Mouse (Mus musculus): ENCODE data around the gene 4930564D02Rik. TPM values are rescaled to one million over a fixed set of nuclear protein-coding genes. Genes with fewer than 3 reads are reported as not detected.

Gene 4930564D02Rik
- polyA plus RNA-seq, 1 experiment from 2014 or later, result not detected

GRCm38 (mm10) chr3:105061496-105061895 is 5.1 kb upstream of the 4930564D02Rik start:
- DNase-seq (no peak), ATAC-seq (no peak)
- H3K9me3 ChIP-seq (ENCODE audit: low read length), result no peaks in the 10 kb centered on the region
- no peak overlapping the region for H3K9ac ChIP-seq (replicated peaks)
- 0 out of 2 replicates have a peak, but pooled peaks cover 2% of the 10 kb centered on the region for H3K4me1 ChIP-seq (ENCODE audit: insufficient read depth)
- 66% methylated on average over 3 of the region's 3 CpGs for WGBS (ENCODE audit: insufficient replicate concordance)
- H3K27ac ChIP-seq (ENCODE audit: low read depth), result no peak overlapping the region
- H3K27me3 ChIP-seq (ENCODE audit: insufficient read depth, low read length), result 0 out of 2 replicates have a peak, but pooled peaks cover 3% of the 10 kb centered on the region
- no peak overlapping the region for H3K4me3 ChIP-seq (ENCODE audit: low read depth, low read length)
- no peak overlapping the region for H3K4me2 ChIP-seq (ENCODE audit: low read depth, low read length)
- no peak for TF ChIP-seq EP300 (IDR thresholded peaks at IDR 0.05; ENCODE audit: low read depth)
- no peak for TF ChIP-seq CTCF (IDR thresholded peaks at IDR 0.05; ENCODE audit: low read depth)
- H3K36me3 ChIP-seq (replicated peaks; ENCODE audit: insufficient read depth, low read length), result no peaks in the 10 kb centered on the region

DNA sequence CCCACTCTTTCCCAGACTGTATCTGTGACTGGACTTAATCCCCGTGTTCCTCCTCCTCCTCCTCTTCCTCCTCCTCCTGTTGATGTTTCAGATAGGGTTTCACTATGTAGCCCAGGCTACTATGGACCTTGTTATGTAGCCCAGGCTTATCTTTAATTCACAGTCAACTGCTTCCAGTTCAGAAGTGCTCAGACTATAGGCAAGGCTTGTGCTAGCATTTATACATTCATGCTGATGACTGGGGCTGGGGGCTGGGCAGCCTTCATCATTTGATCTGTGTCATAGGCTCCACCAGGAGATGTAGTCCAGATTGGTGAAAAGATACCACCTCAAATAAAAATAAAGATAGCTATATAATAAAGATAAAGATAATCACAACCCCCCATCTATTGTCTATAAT is 4.7 kb upstream of the 4930564D02Rik start:
- Histone ChIP-seq H3K4me1 (ENCODE audit: insufficient read depth) (0 out of 2 replicates have a peak, but pooled peaks cover 2% of the 10 kb centered on the region), H3K9ac (replicated peaks) (no peak overlapping the region), H3K4me3 (ENCODE audit: low read depth, low read length) (no peak overlapping the region), H3K27ac (ENCODE audit: low read depth) (no peak overlapping the region), H3K4me2 (ENCODE audit: low read depth, low read length) (no peak overlapping the region), H3K9me3 (ENCODE audit: low read length) (no peaks in the 10 kb centered on the region), H3K36me3 (replicated peaks; ENCODE audit: insufficient read depth, low read length) (no peaks in the 10 kb centered on the region), H3K27me3 (ENCODE audit: insufficient read depth, low read length) (0 out of 2 replicates have a peak, but pooled peaks cover 3% of the 10 kb centered on the region)
- ATAC-seq (no peak), DNase-seq (no peak)
- TF ChIP-seq CTCF (IDR thresholded peaks at IDR 0.05; ENCODE audit: low read depth), result no peak
- no peak for TF ChIP-seq EP300 (IDR thresholded peaks at IDR 0.05; ENCODE audit: low read depth)
- WGBS (ENCODE audit: insufficient replicate concordance), result 47% methylated on average over 1 of the region's 1 CpGs

DNA sequence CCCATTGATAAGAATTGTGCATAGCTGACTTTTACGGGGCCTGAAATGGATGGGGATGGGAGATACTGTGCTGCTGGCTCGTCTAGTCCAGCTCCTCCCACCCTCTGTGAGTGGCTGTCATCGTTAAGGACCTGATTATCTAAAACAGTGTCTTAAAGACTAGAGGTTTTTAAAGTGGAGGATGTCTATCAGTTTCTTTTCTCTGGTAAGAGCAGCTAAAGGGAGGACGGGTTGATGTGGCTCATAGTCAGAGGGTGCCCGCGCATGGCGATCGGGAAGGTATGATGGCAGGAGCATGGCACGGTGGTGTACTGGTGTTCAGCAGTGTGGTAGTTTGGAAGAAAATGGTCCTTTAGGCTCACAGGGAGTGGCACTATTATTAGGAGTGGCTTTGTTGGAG is 4.0 kb upstream of the 4930564D02Rik start:
- Histone ChIP-seq H3K27me3 (ENCODE audit: insufficient read depth, low read length) (0 out of 2 replicates have a peak, but pooled peaks cover 3% of the 10 kb centered on the region), H3K4me1 (ENCODE audit: insufficient read depth) (0 out of 2 replicates have a peak, but pooled peaks cover 2% of the 10 kb centered on the region), H3K4me3 (ENCODE audit: low read depth, low read length) (no peak overlapping the region), H3K27ac (ENCODE audit: low read depth) (no peak overlapping the region), H3K4me2 (ENCODE audit: low read depth, low read length) (no peak overlapping the region), H3K9ac (replicated peaks) (no peak overlapping the region), H3K9me3 (ENCODE audit: low read length) (no peaks in the 10 kb centered on the region), H3K36me3 (replicated peaks; ENCODE audit: insufficient read depth, low read length) (no peaks in the 10 kb centered on the region)
- 69% methylated on average over 9 of the region's 9 CpGs for WGBS (ENCODE audit: insufficient replicate concordance)
- no peak for ATAC-seq
- TF ChIP-seq EP300 (IDR thresholded peaks at IDR 0.05; ENCODE audit: low read depth), result no peak
- no peak for TF ChIP-seq CTCF (IDR thresholded peaks at IDR 0.05; ENCODE audit: low read depth)
- no peak for DNase-seq

DNA sequence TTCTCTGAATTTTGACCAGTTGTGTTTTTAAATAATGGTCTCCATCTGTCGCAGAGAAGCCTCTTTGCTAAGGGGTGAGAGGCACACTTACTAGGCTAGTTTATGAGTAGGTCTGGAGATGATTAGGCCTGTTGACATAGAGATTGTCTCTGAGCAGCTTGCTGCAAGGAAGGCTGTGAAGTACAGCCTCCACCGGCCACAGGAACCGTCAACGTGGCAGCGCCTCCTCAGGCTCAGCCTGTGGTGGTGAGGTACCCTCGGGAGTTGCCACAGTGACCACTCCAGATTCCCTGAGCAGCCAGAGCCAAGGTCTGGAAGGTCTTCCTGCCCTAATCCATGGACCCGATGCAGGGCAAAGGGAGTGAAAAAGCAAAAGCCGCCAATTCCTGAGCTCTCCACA is 3.9 kb downstream of the 4930564D02Rik start:
- no peak for DNase-seq
- peaks cover 2% of the 10 kb centered on the region; the same call in 1 of the 2 replicates for H3K27me3 ChIP-seq (ENCODE audit: insufficient read depth, low read length)
- no peak overlapping the region for H3K27ac ChIP-seq (ENCODE audit: low read depth)
- no peaks in the 10 kb centered on the region for H3K4me1 ChIP-seq (ENCODE audit: insufficient read depth)
- no peak overlapping the region for H3K9ac ChIP-seq (replicated peaks)
- TF ChIP-seq CTCF (IDR thresholded peaks at IDR 0.05; ENCODE audit: low read depth) (no peak), EP300 (IDR thresholded peaks at IDR 0.05; ENCODE audit: low read depth) (no peak)
- H3K4me3 ChIP-seq (ENCODE audit: low read depth, low read length), result no peak overlapping the region
- WGBS (ENCODE audit: insufficient replicate concordance), result 71% methylated on average over 8 of the region's 8 CpGs
- H3K36me3 ChIP-seq (replicated peaks; ENCODE audit: insufficient read depth, low read length), result no peaks in the 10 kb centered on the region
- no peak overlapping the region for H3K4me2 ChIP-seq (ENCODE audit: low read depth, low read length)
- no peaks in the 10 kb centered on the region for H3K9me3 ChIP-seq (ENCODE audit: low read length)
- no peak for ATAC-seq

DNA sequence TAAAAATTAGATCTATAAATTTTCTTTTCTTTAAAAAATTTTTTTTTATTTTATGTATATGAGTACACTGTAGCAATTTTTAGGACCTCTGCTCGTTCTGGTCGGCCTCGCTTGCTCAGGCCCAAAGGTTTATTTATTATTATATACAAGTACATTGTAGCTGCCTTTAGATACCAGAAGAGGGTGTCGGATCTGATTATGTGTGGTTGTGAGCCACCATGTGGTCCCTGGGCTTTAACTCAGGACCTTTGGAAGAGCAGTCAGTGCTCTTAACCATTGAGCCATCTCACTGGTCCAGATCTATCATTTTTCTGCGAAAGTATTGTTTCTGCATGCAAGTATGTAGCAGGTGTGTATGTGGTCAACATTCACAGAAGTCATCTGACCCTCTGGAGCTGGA is 4.6 kb downstream of the 4930564D02Rik start:
- WGBS (ENCODE audit: insufficient replicate concordance), result 81% methylated on average over 5 of the region's 5 CpGs
- TF ChIP-seq CTCF (IDR thresholded peaks at IDR 0.05; ENCODE audit: low read depth), result no peak
- TF ChIP-seq EP300 (IDR thresholded peaks at IDR 0.05; ENCODE audit: low read depth), result no peak
- Histone ChIP-seq H3K27me3 (ENCODE audit: insufficient read depth, low read length) (peaks cover 2% of the 10 kb centered on the region; the same call in 1 of the 2 replicates), H3K36me3 (replicated peaks; ENCODE audit: insufficient read depth, low read length) (no peaks in the 10 kb centered on the region), H3K9me3 (ENCODE audit: low read length) (no peaks in the 10 kb centered on the region), H3K4me2 (ENCODE audit: low read depth, low read length) (no peak overlapping the region), H3K27ac (ENCODE audit: low read depth) (no peak overlapping the region), H3K9ac (replicated peaks) (no peak overlapping the region), H3K4me3 (ENCODE audit: low read depth, low read length) (no peak overlapping the region), H3K4me1 (ENCODE audit: insufficient read depth) (no peaks in the 10 kb centered on the region)
- no peak for ATAC-seq
- DNase-seq, result no peak

DNA sequence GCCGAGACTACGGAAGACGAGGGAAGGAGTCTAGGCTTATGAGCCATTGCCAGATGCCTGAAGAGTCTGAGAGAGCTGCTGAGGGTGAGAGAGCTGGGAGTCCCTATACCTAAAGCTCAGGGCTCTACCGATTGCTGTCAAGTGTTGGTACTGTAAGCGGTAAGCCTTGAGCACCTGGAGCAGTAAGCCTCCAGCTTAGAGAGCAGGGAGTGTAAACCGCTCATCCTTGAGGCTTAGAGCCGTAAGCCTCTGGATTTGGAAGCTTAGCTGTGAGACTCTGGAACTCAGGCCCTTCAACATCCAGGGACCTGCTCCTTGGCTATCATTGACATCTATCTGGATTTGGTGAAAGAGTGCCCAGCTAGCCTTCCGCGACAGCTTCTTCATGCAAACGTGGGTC is 5.9 kb downstream of the 4930564D02Rik start:
- Histone ChIP-seq H3K27ac (ENCODE audit: low read depth) (no peak overlapping the region), H3K27me3 (ENCODE audit: insufficient read depth, low read length) (peaks cover 2% of the 10 kb centered on the region; the same call in 1 of the 2 replicates), H3K4me1 (ENCODE audit: insufficient read depth) (no peaks in the 10 kb centered on the region), H3K4me3 (ENCODE audit: low read depth, low read length) (no peak overlapping the region), H3K9me3 (ENCODE audit: low read length) (no peaks in the 10 kb centered on the region), H3K9ac (replicated peaks) (no peak overlapping the region), H3K4me2 (ENCODE audit: low read depth, low read length) (no peak overlapping the region), H3K36me3 (replicated peaks; ENCODE audit: insufficient read depth, low read length) (no peaks in the 10 kb centered on the region)
- DNase-seq (no peak), ATAC-seq (no peak)
- WGBS (ENCODE audit: insufficient replicate concordance), result 81% methylated on average over 10 of the region's 10 CpGs
- TF ChIP-seq CTCF (IDR thresholded peaks at IDR 0.05; ENCODE audit: low read depth), result no peak
- no peak for TF ChIP-seq EP300 (IDR thresholded peaks at IDR 0.05; ENCODE audit: low read depth)
